Mouse (Mus musculus): Measurements from ENCODE around the gene Myo1b. TPM values are rescaled to one million over a fixed set of nuclear protein-coding genes. Genes with fewer than 3 reads are reported as not detected.

Gene Myo1b
- 10 to 100 TPM in 16 of 26 experiments, 1 to 10 TPM in 10; 4.8 to 48.4 (median 11.2) TPM for total RNA-seq (2018; cell fraction: chromatin; rRNA removed)
- 1 to 10 TPM; 1.0 to 4.0 (median 2.8) TPM for total RNA-seq (2018; cell fraction: cytosol; rRNA removed)
- 10 to 100 TPM in 3 of 26 experiments, 1 to 10 TPM in 23; 2.4 to 25.3 (median 5.6) TPM for total RNA-seq (2018; cell fraction: nucleus; rRNA removed)
- 1.2 to 7.2 TPM (median 2.5 TPM) in 3 replicates for polyA plus RNA-seq (2018)

DNA sequence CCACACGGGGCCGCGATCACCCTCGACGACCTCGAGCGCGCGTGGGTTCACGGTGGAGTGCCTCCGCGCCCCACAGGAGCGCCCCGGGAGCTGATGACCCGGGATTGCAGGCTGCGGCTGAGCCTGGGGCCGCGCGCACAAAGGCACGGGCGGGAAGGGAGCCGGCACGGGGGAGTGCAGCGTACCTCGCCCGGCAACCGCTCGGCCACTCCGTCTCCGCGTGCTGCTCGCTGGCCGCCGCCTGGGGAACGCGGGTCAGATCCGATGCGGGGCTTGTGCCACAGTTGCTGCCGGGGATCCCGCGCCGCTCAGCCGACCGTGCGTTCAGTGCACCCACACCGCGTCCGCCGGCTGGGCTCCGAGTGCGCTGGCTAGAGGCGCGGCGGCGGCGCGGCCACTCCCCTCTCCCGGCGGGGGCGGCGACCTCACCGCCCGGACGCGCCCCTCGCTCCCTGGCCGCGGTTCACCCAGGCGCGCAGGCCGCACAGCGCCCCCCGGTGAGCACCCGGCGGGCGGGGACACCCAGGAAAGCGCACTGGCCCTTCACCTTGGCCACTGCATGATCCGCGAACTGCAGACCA lies at the start of gene Myo1b:
TSS of gene Myo1b (minus strand) at position 496 of the 581 bp plus-strand sequence.
- H3K27ac ChIP-seq: no peak within 1 kb of the TSS
- H3K4me3 ChIP-seq (ENCODE audit: inconsistent target): peak within 1 kb of the TSS; percentile 29
- WGBS (ENCODE audit: missing documents): 2% methylated on average over 68 of the region's 79 CpGs

DNA sequence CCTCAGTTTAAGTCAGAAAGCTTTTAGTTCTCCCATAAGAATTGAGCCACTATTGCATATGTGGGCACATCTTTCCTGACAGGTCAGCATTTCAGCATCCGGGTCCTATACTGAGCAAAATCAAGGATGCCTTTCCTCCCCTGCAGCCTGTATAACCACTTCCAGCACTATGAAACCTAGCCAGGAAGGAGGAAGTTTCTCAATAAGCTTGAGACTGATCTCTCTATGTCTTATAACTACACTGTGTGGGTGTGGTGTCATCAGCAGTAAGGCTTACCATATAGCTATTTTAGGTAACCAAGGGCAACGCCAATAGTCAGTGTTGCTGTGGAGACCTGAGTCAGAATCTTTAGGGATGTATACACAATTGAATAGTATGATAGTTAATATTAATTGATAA lies 48.8 kb upstream of the Myo1b start:
- 57% methylated on average over 2 of the region's 2 CpGs for whole genome bisulfite sequencing (ENCODE audit: missing documents)

More for the DNA sequence above, at the start of gene Myo1b:
- Histone ChIP-seq H3K36me3 (ENCODE audit: inconsistent target) (no peaks in the 10 kb centered on the region), H3K79me2 (ENCODE audit: inconsistent target) (no peaks in the 10 kb centered on the region)

DNA sequence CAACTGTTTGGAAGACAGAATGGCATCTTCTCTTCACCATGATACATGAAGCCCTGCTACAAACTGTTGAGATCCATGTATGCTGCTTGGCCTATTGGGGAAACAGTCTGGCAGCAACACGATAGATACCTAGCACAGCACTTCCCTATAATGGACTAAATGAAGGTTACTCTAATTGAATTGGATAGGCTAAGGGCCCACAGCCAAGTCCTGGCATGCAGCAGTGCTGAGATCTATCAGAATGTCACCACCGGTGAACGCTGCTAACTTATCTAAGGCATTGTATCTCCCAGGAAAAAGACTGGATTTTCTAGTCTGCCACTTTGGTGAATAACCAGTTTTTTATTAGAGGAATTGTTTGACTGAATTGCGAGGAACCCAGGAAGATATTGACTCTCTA lies 31.2 kb upstream of the Myo1b start:
- H3K4me3 ChIP-seq (ENCODE audit: inconsistent target): no peak overlapping the region
- H3K79me2 ChIP-seq (ENCODE audit: inconsistent target): no peaks in the 10 kb centered on the region
- H3K36me3 ChIP-seq (ENCODE audit: inconsistent target): no peaks in the 10 kb centered on the region
- WGBS (ENCODE audit: missing documents): 93% methylated on average over 4 of the region's 4 CpGs
- no peak overlapping the region for H3K27ac ChIP-seq

More for the DNA sequence above, 48.8 kb upstream of the Myo1b start:
- Histone ChIP-seq H3K79me2 (ENCODE audit: inconsistent target) (no peaks in the 10 kb centered on the region), H3K27ac (no peak overlapping the region), H3K4me3 (ENCODE audit: inconsistent target) (no peak overlapping the region), H3K36me3 (ENCODE audit: inconsistent target) (no peaks in the 10 kb centered on the region)

DNA sequence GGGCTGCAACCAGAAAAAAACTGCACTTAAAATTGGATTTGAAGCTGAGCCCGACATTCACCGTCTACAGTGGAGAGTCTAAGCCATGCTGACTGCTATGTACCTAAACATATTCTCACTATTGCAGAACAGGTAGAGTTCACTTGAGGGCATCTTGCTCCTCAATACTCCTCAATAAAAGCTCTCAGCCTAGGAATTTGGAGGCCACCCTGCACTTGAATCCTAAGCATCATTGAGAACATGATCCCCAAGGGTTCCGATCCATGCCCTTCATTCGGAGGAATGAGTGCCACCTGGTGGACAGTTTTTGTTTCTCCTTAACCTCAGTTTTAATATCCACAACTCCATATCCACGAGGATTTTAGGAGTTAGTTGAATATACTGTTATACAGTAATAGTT lies 28.9 kb upstream of the Myo1b start:
- WGBS (ENCODE audit: missing documents): 50% methylated on average over 4 of the region's 5 CpGs
- H3K36me3 ChIP-seq (ENCODE audit: inconsistent target): no peaks in the 10 kb centered on the region
- H3K27ac ChIP-seq: no peak overlapping the region
- H3K79me2 ChIP-seq (ENCODE audit: inconsistent target): no peaks in the 10 kb centered on the region
- no peak overlapping the region for H3K4me3 ChIP-seq (ENCODE audit: inconsistent target)

DNA sequence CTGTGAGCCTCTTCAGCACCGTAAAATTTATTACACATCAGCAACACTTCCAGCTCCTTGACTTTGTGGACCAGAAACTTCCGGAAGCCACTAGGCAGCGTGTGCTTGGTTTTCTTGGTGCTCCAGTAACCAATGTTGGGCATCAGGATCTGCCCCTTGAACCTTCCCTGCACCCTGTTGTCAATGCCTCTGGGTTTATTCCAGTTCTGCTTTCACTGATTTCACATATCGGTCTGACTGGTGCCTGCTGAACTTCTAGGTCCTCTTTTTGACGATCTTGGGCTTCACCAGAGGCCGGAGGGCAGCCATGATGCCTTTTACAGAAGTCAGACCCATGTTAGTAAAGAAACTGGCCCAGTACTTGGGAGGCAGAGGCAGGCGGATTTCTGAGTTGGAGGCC lies 22.5 kb upstream of the Myo1b start:
- H3K79me2 ChIP-seq (ENCODE audit: inconsistent target): no peaks in the 10 kb centered on the region
- H3K4me3 ChIP-seq (ENCODE audit: inconsistent target): no peak overlapping the region
- H3K27ac ChIP-seq: no peak overlapping the region
- no peaks in the 10 kb centered on the region for H3K36me3 ChIP-seq (ENCODE audit: inconsistent target)
- WGBS (ENCODE audit: missing documents): 58% methylated on average over 6 of the region's 7 CpGs

DNA sequence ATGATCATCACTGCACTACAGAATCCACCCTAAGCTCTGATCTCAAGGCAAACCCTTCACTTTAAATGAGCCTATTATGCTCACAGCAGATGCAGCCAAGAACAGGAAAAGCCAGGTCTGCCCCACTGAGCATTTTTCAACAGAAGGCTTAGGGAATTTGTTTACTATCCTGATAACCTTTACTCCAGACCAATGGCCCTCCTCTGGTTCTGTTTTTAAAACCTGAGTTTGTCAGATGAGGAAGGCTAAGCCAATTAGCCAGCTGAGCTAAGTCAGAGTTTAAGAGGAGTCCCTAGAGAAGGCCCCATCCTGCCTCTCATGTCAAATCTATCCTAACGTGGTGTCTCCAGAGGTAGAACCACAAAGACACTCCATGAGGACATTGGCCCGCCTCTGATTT lies 19.1 kb upstream of the Myo1b start:
- H3K36me3 ChIP-seq (ENCODE audit: inconsistent target): no peaks in the 10 kb centered on the region
- no peak overlapping the region for H3K4me3 ChIP-seq (ENCODE audit: inconsistent target)
- no peaks in the 10 kb centered on the region for H3K79me2 ChIP-seq (ENCODE audit: inconsistent target)
- WGBS (ENCODE audit: missing documents): 80% methylated on average over 2 of the region's 2 CpGs
- peak overlapping the region; percentile 49 for H3K27ac ChIP-seq

DNA sequence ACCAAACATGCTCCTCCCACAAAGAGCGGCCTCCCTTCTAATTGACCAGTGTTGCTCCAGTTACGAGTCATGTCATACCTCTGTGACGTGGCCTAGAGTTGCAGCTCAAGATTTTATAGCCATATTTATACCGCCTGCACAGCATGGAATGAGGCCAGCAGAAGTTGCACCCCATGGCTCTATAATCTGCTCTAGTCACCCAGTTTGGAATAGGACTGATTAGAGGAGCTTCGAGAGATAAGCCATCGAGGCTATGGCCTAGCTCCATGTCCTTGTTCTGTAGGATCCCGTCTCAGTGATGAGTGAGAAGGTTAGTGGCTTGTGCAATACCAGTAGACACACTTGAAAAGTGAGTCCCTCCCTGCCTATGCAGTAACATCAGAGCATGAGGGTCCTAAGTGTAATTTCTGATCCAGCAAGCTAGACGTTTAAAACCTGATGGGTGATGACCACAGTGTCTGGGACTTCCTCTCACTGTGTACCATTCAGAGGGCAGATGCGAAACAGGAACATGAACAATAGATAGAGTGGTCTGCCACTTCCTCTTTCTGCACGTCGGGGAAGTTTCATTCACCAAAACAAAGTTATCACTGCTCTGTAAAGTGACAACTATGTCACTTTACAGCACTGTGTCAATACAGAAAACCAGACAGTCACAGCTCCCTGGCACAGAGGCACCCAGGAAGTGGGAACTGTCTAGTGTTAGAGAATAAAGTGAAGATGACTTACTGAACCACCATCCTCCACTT lies 18.5 kb upstream of the Myo1b start:
- Histone ChIP-seq H3K4me3 (ENCODE audit: inconsistent target) (no peak overlapping the region), H3K79me2 (ENCODE audit: inconsistent target) (no peaks in the 10 kb centered on the region), H3K27ac (peak overlapping the region; percentile 49), H3K36me3 (ENCODE audit: inconsistent target) (no peaks in the 10 kb centered on the region)
- WGBS (ENCODE audit: missing documents): 47% methylated on average over 11 of the region's 11 CpGs

DNA sequence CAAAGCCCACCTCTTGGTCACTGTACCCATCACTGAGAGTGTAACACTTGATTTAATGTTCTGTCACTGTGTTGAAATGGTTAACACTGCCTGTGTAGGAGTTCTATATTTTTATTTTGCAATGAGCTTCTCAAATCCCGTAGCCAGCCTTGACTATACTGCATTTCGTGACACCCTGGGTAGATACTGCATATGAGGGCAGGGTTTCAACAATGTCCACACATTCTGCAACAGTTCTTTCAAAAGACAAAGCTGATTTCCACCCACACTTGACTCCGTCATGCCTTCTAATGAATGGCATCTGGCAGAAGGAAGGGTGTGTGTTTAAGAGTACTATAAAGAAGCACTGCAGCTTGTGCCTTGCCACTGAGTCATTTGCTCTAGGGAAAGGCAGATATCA lies 17.0 kb upstream of the Myo1b start:
- Histone ChIP-seq H3K36me3 (ENCODE audit: inconsistent target) (no peaks in the 10 kb centered on the region), H3K79me2 (ENCODE audit: inconsistent target) (no peaks in the 10 kb centered on the region), H3K4me3 (ENCODE audit: inconsistent target) (no peak overlapping the region), H3K27ac (no peak overlapping the region)
- 97% methylated on average over 3 of the region's 3 CpGs for WGBS (ENCODE audit: missing documents)

DNA sequence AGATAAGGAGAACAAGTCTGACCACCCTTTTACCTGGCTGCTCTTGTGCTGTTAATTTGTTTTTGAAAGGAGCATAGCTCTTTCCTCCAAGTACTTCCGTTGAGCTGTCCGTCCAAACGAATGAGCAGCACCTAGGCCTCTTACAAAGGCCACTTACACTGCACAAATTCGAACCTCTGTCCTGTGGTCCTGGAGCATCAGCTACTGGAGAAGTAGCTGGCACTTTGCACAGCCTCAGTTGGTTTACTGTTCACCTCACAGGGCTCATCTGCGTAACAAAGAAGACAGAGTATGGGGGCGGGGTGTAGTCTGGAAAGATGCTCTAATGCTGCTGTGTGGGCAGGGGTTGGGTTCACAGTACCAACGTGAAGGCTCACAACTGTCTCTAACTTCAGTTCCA lies 15.7 kb upstream of the Myo1b start:
- H3K27ac ChIP-seq: no peak overlapping the region
- H3K79me2 ChIP-seq (ENCODE audit: inconsistent target): no peaks in the 10 kb centered on the region
- WGBS (ENCODE audit: missing documents): 78% methylated on average over 7 of the region's 7 CpGs
- H3K36me3 ChIP-seq (ENCODE audit: inconsistent target): no peaks in the 10 kb centered on the region
- no peak overlapping the region for H3K4me3 ChIP-seq (ENCODE audit: inconsistent target)

DNA sequence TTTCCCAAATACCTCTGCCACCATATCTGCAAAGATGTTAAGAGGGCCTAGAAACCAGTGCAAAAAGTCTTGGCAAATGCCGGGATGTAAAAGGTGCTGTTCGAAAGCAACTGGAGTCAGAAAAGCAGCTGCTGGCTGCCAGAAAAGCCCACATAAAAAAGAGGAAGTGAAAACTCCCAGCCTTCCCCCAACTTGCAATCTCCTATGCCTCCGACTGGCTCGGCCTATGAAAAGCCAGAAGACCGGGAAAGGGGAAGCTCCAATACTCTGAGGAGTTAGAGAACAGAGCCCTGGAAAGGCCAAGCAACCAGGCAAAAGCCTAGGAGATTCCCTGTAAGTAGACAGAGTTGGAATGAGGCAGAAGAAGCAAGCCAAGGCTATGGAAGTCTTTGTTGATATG lies 14.7 kb upstream of the Myo1b start:
- WGBS (ENCODE audit: missing documents): 2% methylated on average over 5 of the region's 5 CpGs
- Histone ChIP-seq H3K79me2 (ENCODE audit: inconsistent target) (no peaks in the 10 kb centered on the region), H3K4me3 (ENCODE audit: inconsistent target) (no peak overlapping the region), H3K27ac (peak overlapping the region; percentile 68), H3K36me3 (ENCODE audit: inconsistent target) (no peaks in the 10 kb centered on the region)

DNA sequence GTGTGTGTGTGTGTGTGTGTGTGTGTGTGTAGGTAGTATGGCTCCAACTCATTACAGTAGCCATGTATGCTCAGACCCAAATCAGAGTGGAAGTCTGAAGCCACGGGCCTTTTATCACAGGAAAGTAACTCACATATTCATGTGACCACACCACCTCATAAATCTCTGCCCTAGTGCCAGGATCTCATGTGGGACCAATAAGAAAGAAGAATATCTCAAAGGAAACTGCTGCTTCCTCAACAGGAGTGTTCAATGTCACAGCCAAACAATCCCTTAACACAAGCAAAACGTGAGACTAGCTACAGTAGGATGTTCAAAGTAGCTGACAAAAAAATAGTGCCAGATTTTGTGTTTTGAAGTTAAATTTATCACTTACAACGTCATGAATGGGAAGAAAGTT lies 13.7 kb upstream of the Myo1b start:
- Histone ChIP-seq H3K79me2 (ENCODE audit: inconsistent target) (no peaks in the 10 kb centered on the region), H3K36me3 (ENCODE audit: inconsistent target) (no peaks in the 10 kb centered on the region), H3K27ac (no peak overlapping the region), H3K4me3 (ENCODE audit: inconsistent target) (no peak overlapping the region)
- 31% methylated on average over 3 of the region's 3 CpGs for WGBS (ENCODE audit: missing documents)

DNA sequence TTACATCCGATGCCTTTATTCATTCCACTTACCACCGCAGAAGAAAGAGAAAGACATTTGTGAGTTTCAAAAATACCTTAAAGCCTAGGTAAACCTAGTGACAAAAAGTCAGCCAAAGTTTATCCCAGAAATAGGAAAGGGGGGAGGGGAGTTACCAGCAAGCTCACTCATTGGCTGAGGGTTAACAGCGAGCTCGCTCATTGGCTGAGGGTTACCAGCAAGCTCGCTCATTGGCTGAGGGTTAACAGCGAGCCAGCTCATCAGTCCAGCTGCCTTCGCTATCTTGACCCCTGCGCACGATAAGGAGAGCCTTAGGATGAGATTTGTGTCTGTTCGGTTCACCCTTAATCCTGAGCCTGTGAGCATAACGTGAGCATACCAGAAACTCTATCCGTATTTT lies 6.9 kb upstream of the Myo1b start:
- Histone ChIP-seq H3K79me2 (ENCODE audit: inconsistent target) (no peaks in the 10 kb centered on the region), H3K27ac (no peak overlapping the region), H3K36me3 (ENCODE audit: inconsistent target) (no peaks in the 10 kb centered on the region), H3K4me3 (ENCODE audit: inconsistent target) (no peak overlapping the region)
- WGBS (ENCODE audit: missing documents): 78% methylated on average over 12 of the region's 12 CpGs

DNA sequence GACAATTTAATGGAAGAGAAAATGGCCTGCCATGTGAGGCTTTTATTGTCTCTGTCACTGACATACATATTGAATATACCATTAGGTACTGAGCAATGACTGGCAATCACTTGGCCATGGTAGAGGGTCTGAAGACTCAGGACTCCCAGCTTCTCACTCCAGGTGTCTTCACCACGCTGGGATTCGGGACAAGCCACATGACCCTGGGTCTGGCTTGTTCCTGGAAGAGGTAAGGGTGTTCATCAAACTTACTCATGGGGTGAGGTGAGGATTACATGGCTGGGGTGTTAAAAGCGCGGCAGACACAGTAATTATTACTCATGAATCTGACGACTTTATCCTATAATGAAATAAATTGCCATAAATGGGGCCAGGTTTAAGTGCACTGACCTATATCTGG lies 405 bp upstream of the Myo1b start:
- no peaks in the 10 kb centered on the region for H3K79me2 ChIP-seq (ENCODE audit: inconsistent target)
- no peaks in the 10 kb centered on the region for H3K36me3 ChIP-seq (ENCODE audit: inconsistent target)
- H3K27ac ChIP-seq: no peak overlapping the region
- 96% methylated on average over 5 of the region's 5 CpGs for WGBS (ENCODE audit: missing documents)
- no peak overlapping the region for H3K4me3 ChIP-seq (ENCODE audit: inconsistent target)

DNA sequence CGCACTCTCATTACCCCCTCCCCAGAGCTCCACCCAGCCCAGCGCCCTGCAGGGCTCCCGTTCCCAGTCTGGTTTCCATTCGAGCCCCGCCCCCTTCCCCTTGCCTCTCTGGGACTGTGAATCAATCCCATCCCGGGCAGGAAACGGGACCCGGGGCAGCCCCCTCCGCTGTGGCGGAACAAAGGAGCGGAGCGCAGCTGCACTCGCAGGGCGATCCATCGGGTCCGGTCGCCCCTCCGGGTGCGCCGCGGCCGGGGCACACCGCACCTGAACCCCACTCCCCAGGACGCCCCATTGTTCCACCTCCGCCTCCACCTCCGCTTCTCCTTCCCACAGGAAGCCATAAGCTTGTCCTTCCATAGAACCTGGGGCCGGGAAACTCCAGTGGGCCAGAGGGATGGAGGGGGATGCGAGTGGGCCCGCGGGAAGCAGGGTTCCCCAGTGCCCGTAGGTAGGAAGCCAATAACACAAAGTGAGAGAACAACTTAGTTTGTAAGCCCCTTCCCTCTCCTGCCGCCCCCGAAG lies 758 bp downstream of the Myo1b start:
- 9% methylated on average over 33 of the region's 33 CpGs for WGBS (ENCODE audit: missing documents)
- H3K79me2 ChIP-seq (ENCODE audit: inconsistent target): no peaks in the 10 kb centered on the region
- peak overlapping the region; percentile 29 for H3K4me3 ChIP-seq (ENCODE audit: inconsistent target)
- no peaks in the 10 kb centered on the region for H3K36me3 ChIP-seq (ENCODE audit: inconsistent target)
- H3K27ac ChIP-seq: no peak overlapping the region

DNA sequence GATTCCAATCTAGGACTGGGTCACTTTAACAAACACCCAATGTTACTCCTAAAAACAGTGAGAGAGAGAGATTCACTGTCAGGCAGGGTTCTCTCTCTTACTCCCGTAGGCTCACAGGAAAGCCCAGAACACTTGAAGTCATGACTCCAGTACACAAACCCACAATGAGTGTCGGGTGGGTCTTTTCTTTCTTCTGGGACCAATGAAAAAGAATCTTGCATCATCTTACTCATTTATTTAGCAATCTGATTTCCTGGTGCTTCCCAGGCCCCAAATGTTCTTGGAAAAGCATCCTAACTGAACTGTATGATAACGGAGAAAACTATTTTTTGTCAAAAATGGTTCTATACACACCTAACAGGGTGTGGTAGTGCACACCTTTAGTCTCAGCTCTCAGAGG lies 1.8 kb downstream of the Myo1b start:
- H3K79me2 ChIP-seq (ENCODE audit: inconsistent target): no peaks in the 10 kb centered on the region
- H3K4me3 ChIP-seq (ENCODE audit: inconsistent target): no peak overlapping the region
- H3K36me3 ChIP-seq (ENCODE audit: inconsistent target): no peaks in the 10 kb centered on the region
- WGBS (ENCODE audit: missing documents): 76% methylated on average over 3 of the region's 3 CpGs
- H3K27ac ChIP-seq: no peak overlapping the region

Data from macrophage (primary cell).